Mouse (Mus musculus): Measurements from ENCODE around the gene Sytl3. TPM values are rescaled to one million over a fixed set of nuclear protein-coding genes. Genes with fewer than 3 reads are reported as not detected.
"Not testable (repeated sequence)": the region's sequence is repeated elsewhere in the genome, so short reads cannot be mapped to it uniquely, and the experiment has no call there.

The Sytl3 gene
- total and polyA plus RNA-seq, 3 experiments = 27.6 to 73.2 (median 59.3) TPM

- H3K36me3 ChIP-seq (replicated peaks in 1 of 2; ENCODE audit: control insufficient read depth in 1 of 2, insufficient read depth in 1 of 2, low read length in 1 of 2); H3K4me2 ChIP-seq (ENCODE audit: insufficient read depth, low read depth, poor library complexity, severe bottlenecking); DNase-seq (ENCODE audit: extremely low read depth); H3K9ac ChIP-seq (ENCODE audit: insufficient read depth, low read depth); in situ Hi-C loops (cut with MboI; ENCODE audit: low pct_ligation_motif_present, low pct_unique_long_range_greater_than_20kb, low sequenced_read_pairs); H3K27me3 ChIP-seq (replicated peaks); H3K4me3 ChIP-seq (replicated peaks in 1 of 3; ENCODE audit: low read depth in 2 of 3, low read length in 2 of 3, poor library complexity in 1 of 3); H3K9me3 ChIP-seq (replicated peaks; ENCODE audit: low read length); H3K79me2 ChIP-seq (replicated peaks; ENCODE audit: control insufficient read depth, extremely low read depth, insufficient read depth, poor library complexity, severe bottlenecking); dilution Hi-C loops (cut with MboI; ENCODE audit: extremely low pct_ligation_motif_present, extremely low pct_unique_long_range_greater_than_20kb, low sequenced_read_pairs); H3K27ac ChIP-seq (ENCODE audit: insufficient read depth, low read depth); H3K4me1 ChIP-seq (ENCODE audit: control insufficient read depth in 1 of 2, insufficient read depth in 2 of 2): not testable (repeated sequence)
- peak in 1 of 2 experiments; percentile 27; a peak in 2 of 4 replicates for TF ChIP-seq CTCF (conservative IDR thresholded peaks at IDR 0.05 in 1 of 2, IDR thresholded peaks at IDR 0.05 in 1 of 2; ENCODE audit: low read depth in 2 of 2, low read length in 2 of 2)
- TF ChIP-seq SMC3 (IDR thresholded peaks at IDR 0.05; ENCODE audit: low read depth, low read length) = peak; percentile 20; the same call in 1 of the 2 replicates
Measured at GRCm38 (mm10) chr17:6640044-6640637, 18.8 kb upstream of the Sytl3 start.

GRCm38 (mm10) chr17:6640771-6641429, 18.0 kb upstream of the Sytl3 start:
- H3K4me3 ChIP-seq (replicated peaks in 1 of 3; ENCODE audit: low read depth in 2 of 3, low read length in 2 of 3, poor library complexity in 1 of 3); H3K4me2 ChIP-seq (ENCODE audit: insufficient read depth, low read depth, poor library complexity, severe bottlenecking); H3K27ac ChIP-seq (ENCODE audit: insufficient read depth, low read depth); H3K9me3 ChIP-seq (replicated peaks; ENCODE audit: low read length); dilution Hi-C loops (cut with MboI; ENCODE audit: extremely low pct_ligation_motif_present, extremely low pct_unique_long_range_greater_than_20kb, low sequenced_read_pairs); H3K4me1 ChIP-seq (ENCODE audit: control insufficient read depth in 1 of 2, insufficient read depth in 2 of 2); H3K36me3 ChIP-seq (replicated peaks in 1 of 2; ENCODE audit: control insufficient read depth in 1 of 2, insufficient read depth in 1 of 2, low read length in 1 of 2); in situ Hi-C loops (cut with MboI; ENCODE audit: low pct_ligation_motif_present, low pct_unique_long_range_greater_than_20kb, low sequenced_read_pairs); DNase-seq (ENCODE audit: extremely low read depth); H3K79me2 ChIP-seq (replicated peaks; ENCODE audit: control insufficient read depth, extremely low read depth, insufficient read depth, poor library complexity, severe bottlenecking); H3K27me3 ChIP-seq (replicated peaks); H3K9ac ChIP-seq (ENCODE audit: insufficient read depth, low read depth): not testable (repeated sequence)

DNA sequence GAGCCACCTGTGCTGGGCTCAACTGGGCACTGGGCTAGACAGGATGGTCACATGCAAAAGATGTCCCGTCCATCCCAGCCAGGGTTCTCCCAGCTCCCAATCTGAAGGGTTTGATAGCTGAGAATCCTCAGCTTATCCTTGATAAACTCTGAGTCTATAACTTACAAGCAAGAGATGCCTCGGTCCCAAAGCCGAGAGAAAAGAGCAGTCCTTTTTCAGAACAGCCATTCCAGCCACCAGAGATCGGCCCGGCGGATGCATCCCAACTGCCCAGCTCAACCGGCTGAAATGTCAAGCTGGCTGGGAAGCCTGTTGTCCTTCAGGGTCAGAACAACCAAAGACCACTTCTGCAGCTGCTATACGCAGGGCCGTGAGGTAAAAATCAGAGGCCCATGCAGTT, 14.7 kb upstream of the Sytl3 start:
- H3K9me3 ChIP-seq (replicated peaks; ENCODE audit: low read length); DNase-seq (ENCODE audit: extremely low read depth); H3K27me3 ChIP-seq (replicated peaks); H3K4me1 ChIP-seq (ENCODE audit: control insufficient read depth in 1 of 2, insufficient read depth in 2 of 2); dilution Hi-C loops (cut with MboI; ENCODE audit: extremely low pct_ligation_motif_present, extremely low pct_unique_long_range_greater_than_20kb, low sequenced_read_pairs); H3K27ac ChIP-seq (ENCODE audit: insufficient read depth, low read depth); H3K9ac ChIP-seq (ENCODE audit: insufficient read depth, low read depth); H3K36me3 ChIP-seq (replicated peaks in 1 of 2; ENCODE audit: control insufficient read depth in 1 of 2, insufficient read depth in 1 of 2, low read length in 1 of 2); H3K79me2 ChIP-seq (replicated peaks; ENCODE audit: control insufficient read depth, extremely low read depth, insufficient read depth, poor library complexity, severe bottlenecking); H3K4me2 ChIP-seq (ENCODE audit: insufficient read depth, low read depth, poor library complexity, severe bottlenecking); in situ Hi-C loops (cut with MboI; ENCODE audit: low pct_ligation_motif_present, low pct_unique_long_range_greater_than_20kb, low sequenced_read_pairs); H3K4me3 ChIP-seq (replicated peaks in 1 of 3; ENCODE audit: low read depth in 2 of 3, low read length in 2 of 3, poor library complexity in 1 of 3): not testable (repeated sequence)

DNA sequence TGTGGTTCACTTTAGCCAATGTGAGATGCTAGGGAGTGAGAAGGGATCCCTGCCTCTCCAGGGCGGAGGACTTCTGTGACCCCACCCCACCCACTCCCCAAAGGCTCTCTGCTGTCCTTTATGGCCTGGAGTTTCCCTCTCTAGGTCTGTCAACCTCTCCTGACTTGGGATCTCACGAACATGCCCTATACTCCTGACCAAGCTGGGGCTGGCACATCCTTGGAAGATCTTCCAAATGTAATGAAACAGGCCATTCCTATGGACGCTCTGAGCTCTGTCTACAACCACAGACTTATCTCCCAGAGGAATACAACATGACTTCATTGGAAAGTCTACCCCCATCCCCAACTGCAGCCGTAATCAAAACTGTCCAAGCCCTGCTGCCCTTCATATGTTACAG, 14.2 kb upstream of the Sytl3 start:
- H3K27ac ChIP-seq (ENCODE audit: insufficient read depth, low read depth); in situ Hi-C loops (cut with MboI; ENCODE audit: low pct_ligation_motif_present, low pct_unique_long_range_greater_than_20kb, low sequenced_read_pairs); H3K79me2 ChIP-seq (replicated peaks; ENCODE audit: control insufficient read depth, extremely low read depth, insufficient read depth, poor library complexity, severe bottlenecking); dilution Hi-C loops (cut with MboI; ENCODE audit: extremely low pct_ligation_motif_present, extremely low pct_unique_long_range_greater_than_20kb, low sequenced_read_pairs); H3K4me2 ChIP-seq (ENCODE audit: insufficient read depth, low read depth, poor library complexity, severe bottlenecking); DNase-seq (ENCODE audit: extremely low read depth); H3K27me3 ChIP-seq (replicated peaks); H3K36me3 ChIP-seq (replicated peaks in 1 of 2; ENCODE audit: control insufficient read depth in 1 of 2, insufficient read depth in 1 of 2, low read length in 1 of 2); H3K4me3 ChIP-seq (replicated peaks in 1 of 3; ENCODE audit: low read depth in 2 of 3, low read length in 2 of 3, poor library complexity in 1 of 3); H3K4me1 ChIP-seq (ENCODE audit: control insufficient read depth in 1 of 2, insufficient read depth in 2 of 2); H3K9ac ChIP-seq (ENCODE audit: insufficient read depth, low read depth); H3K9me3 ChIP-seq (replicated peaks; ENCODE audit: low read length): not testable (repeated sequence)

DNA sequence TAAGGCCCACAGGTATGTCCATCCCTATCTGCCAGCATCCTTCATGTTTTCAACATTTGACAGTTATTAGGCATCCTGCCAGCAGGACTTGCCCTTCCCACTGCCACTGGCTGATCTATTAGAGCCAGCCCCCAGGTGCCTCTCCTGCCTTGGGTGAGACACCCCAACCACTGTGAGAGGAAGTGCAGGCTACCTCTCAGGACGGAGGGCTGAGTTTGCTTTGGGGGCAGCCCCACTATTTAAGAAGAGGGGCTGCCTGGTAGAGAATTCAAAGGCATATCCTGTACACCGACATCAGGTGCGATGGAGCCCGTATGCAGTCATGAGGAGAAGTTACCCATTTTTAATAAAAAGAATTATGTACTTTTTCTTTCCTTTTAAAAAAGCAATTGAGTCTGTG, 13.2 kb upstream of the Sytl3 start:
- DNase-seq (ENCODE audit: extremely low read depth); H3K9me3 ChIP-seq (replicated peaks; ENCODE audit: low read length); H3K79me2 ChIP-seq (replicated peaks; ENCODE audit: control insufficient read depth, extremely low read depth, insufficient read depth, poor library complexity, severe bottlenecking); H3K27ac ChIP-seq (ENCODE audit: insufficient read depth, low read depth); H3K4me2 ChIP-seq (ENCODE audit: insufficient read depth, low read depth, poor library complexity, severe bottlenecking); H3K36me3 ChIP-seq (replicated peaks in 1 of 2; ENCODE audit: control insufficient read depth in 1 of 2, insufficient read depth in 1 of 2, low read length in 1 of 2); H3K9ac ChIP-seq (ENCODE audit: insufficient read depth, low read depth); H3K4me1 ChIP-seq (ENCODE audit: control insufficient read depth in 1 of 2, insufficient read depth in 2 of 2); dilution Hi-C loops (cut with MboI; ENCODE audit: extremely low pct_ligation_motif_present, extremely low pct_unique_long_range_greater_than_20kb, low sequenced_read_pairs); H3K27me3 ChIP-seq (replicated peaks); H3K4me3 ChIP-seq (replicated peaks in 1 of 3; ENCODE audit: low read depth in 2 of 3, low read length in 2 of 3, poor library complexity in 1 of 3); in situ Hi-C loops (cut with MboI; ENCODE audit: low pct_ligation_motif_present, low pct_unique_long_range_greater_than_20kb, low sequenced_read_pairs): not testable (repeated sequence)

DNA sequence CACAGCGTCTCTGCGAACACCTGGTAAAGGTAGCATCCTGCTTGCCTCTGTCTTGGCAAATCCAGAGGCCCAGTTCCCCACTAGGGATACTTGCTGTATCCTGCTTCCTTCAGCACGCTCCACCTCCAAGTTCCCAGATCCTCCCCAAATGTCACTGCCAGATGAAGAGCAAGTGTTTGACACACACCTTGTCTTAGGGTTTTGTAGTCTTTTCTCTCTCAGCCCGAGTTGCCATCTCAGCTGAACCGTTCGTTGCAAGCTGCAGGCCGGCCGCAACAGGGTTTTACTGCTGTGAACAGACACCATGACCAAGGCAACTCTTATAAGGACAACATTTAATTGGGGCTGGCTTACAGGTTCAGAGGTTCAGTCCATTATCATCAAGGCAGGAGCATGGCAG, 12.1 kb upstream of the Sytl3 start:
- H3K27me3 ChIP-seq (replicated peaks); H3K4me3 ChIP-seq (replicated peaks in 1 of 3; ENCODE audit: low read depth in 2 of 3, low read length in 2 of 3, poor library complexity in 1 of 3); H3K4me1 ChIP-seq (ENCODE audit: control insufficient read depth in 1 of 2, insufficient read depth in 2 of 2); H3K9me3 ChIP-seq (replicated peaks; ENCODE audit: low read length); H3K27ac ChIP-seq (ENCODE audit: insufficient read depth, low read depth); H3K4me2 ChIP-seq (ENCODE audit: insufficient read depth, low read depth, poor library complexity, severe bottlenecking); DNase-seq (ENCODE audit: extremely low read depth); H3K79me2 ChIP-seq (replicated peaks; ENCODE audit: control insufficient read depth, extremely low read depth, insufficient read depth, poor library complexity, severe bottlenecking); H3K9ac ChIP-seq (ENCODE audit: insufficient read depth, low read depth); in situ Hi-C loops (cut with MboI; ENCODE audit: low pct_ligation_motif_present, low pct_unique_long_range_greater_than_20kb, low sequenced_read_pairs); dilution Hi-C loops (cut with MboI; ENCODE audit: extremely low pct_ligation_motif_present, extremely low pct_unique_long_range_greater_than_20kb, low sequenced_read_pairs): not testable (repeated sequence)
- H3K36me3 ChIP-seq (replicated peaks in 1 of 2; ENCODE audit: control insufficient read depth in 1 of 2, insufficient read depth in 1 of 2, low read length in 1 of 2) = peaks cover 0 to 12% of the 10 kb centered on the region in 2 experiments

Measured in CH12.LX (cell line).